Mouse (Mus musculus) hematopoietic stem cell, adult 5-6 weeks (primary cell): ENCODE measurements at regions not wholly inside any gene's neighbourhood (a gene's known extent, or its start where the extent isn't known, plus 50 kb on each side); places are given as distances from the start of the nearest gene placed in this dataset.

Experiments used
- ATAC-seq, 2 experiments: fragments of 125-278 bp in 1 of 2; replicated peaks in 1 of 2; 2 replicates each; pipeline ENCODE4 v1.8.0; 2016 to 2017; ENCODE audit warnings: inconsistent platforms in 2 of 2, mild to moderate bottlenecking in 2 of 2, moderate number of reproducible peaks in 2 of 2, low read depth in 1 of 2, moderate TSS enrichment in 1 of 2; ENCODE audit not compliant: low FRiP score in 2 of 2, poor library complexity in 2 of 2, severe bottlenecking in 2 of 2, insufficient read depth in 1 of 2, low TSS enrichment in 1 of 2

- ATAC-seq, result no peak
Observed at GRCm38 (mm10) chr1:80038059-80038458, 177.1 kb upstream of the Serpine2 start.

GRCm38 (mm10) chr1:80036436-80036835 lies 175.5 kb upstream of the Serpine2 start:
- ATAC-seq, result no peak

- no peak for ATAC-seq
Observed at GRCm38 (mm10) chr1:80033522-80033921, 172.5 kb upstream of the Serpine2 start.

DNA sequence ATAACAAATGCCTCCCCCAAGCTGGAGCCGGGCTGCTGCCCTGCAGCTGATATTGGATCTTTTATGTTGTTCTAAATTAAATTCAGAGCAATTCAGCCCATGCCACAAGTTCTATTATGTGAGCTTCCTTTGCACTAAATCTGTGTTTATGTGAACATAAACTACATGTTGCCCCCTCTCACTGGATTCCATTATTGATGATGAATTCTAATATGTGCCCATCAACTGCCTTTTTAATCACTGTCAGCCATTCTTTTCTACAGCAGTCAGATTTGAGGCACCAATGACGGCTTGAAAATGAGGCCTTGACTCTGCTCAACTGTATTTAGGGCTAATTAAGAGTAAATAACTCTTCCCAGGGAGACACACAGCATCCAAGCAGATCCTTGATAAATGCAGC lies 172.1 kb upstream of the Serpine2 start:
- no peak for ATAC-seq

GRCm38 (mm10) chr1:80032464-80032863 lies 171.5 kb upstream of the Serpine2 start:
- peak; percentile 33 to 67; a peak in 3 of 4 replicates for ATAC-seq

DNA sequence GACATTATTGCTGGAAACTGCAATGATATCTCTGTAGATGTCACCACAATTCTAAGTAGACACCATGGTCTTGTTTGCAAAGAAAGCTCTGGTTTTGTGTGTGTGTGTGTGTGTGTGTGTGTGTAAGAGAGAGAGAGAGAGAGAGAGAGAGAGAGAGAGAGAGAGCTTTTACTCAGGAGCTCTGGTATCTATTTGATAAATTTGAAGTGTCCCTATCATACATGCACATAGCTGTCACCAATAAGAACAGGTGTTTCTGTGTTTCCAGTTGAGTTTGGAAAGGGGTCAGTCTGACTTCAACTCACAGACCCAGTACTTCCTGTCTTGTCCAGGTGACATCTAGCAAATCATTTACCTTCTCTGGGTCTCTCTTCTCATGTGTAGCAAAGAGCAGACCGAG lies 169.7 kb upstream of the Serpine2 start:
- ATAC-seq, result no peak

- peak; percentile 31 to 64; a peak in 1 of 4 replicates for ATAC-seq
Observed at GRCm38 (mm10) chr1:80030224-80030623, 169.2 kb upstream of the Serpine2 start.

GRCm38 (mm10) chr1:80025863-80026616 lies 165.1 kb upstream of the Serpine2 start:
- peak in 1 of 2 experiments; percentile 59; a peak in 2 of 4 replicates for ATAC-seq

DNA sequence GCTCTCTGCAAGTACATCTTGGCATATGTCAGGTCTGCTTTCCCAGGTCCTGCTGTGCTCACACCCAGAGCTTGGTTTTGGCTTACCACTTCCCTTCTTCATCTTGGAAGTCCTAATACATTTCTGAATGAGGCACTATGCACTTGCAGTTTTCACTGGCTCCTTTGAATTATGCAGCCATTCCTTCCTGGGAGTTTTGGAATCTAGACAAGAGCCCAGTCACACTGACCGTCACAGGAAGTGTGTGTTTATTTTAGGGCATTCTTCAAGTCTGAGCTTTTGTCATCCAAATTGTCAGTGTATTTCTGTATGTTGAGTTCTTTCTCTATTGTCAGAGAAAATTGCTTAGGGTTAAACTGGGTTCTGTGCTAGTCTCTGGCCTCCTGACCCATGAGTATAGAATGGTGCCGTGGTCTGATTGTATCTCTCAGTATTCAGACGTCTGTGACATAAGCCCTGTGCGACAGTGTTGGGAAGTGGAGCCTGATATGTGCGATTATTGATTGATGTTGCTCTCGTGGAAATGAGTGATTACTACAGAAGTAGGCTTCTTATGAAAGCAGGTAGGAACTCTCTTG lies 162.6 kb upstream of the Serpine2 start:
- no peak for ATAC-seq

GRCm38 (mm10) chr1:80021866-80022265 lies 160.9 kb upstream of the Serpine2 start:
- ATAC-seq, result no peak

GRCm38 (mm10) chr1:80018391-80019065 lies 157.5 kb upstream of the Serpine2 start:
- ATAC-seq, result no peak; a peak in 1 of 4 replicates

DNA sequence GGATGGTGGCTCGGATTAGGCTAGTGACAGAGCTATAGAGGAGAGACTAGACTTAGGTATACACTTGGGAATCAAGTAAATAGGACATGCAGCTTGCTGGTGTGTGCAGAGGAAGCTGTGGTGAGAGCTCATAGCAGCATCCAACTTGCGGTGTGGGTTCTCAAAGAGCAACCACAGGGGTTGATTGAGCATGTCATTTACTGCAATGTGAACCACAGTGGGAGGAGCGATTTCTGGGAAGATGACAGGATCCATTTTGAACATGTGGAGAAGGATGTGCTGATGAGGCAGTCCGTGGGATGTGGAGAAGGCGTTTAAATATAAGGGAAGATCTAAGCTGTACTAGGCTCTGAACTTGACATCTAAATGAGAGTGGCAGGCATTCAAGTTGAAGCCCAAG lies 154.5 kb upstream of the Serpine2 start:
- ATAC-seq, result peak; percentile 90 to 91

DNA sequence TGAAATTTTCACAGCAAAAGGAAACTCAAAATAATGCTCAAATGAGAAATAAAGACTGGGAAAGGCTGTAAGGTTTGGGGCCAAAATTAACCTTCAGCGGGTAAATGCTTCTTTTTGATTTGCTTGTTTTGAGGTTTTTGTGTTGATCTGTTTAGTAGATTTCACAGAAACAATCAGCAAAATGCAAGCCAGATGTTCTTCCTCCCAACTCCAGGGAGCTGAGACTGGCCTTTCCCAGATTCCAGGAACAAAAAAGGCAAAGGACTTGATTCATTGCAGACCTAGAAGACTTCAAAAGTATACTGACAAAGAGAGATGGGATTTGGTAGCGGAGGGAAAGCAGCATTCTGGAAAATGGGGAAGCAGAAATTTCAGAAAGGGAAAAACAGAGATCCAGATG lies 153.6 kb upstream of the Serpine2 start:
- no peak for ATAC-seq

DNA sequence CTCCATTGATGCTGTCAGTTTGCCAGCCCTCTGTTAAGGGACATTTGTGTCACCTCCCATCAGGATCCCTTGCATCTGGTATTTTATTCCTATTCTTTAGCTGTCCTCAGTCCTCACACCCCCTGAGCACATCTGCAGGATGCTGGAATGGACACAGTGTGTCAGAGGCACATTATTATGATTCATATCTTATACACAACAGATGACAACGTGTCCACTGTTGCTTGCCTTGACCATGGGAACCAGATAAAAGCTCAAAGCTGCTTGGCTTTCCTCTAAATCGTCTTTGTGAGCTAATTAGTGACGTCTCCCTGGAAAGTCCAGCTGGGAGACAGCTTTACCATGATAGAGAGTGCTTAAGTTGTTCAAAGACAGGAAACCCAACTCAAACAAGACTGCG lies 149.7 kb upstream of the Serpine2 start:
- no peak for ATAC-seq

GRCm38 (mm10) chr1:79999081-79999480 lies 138.1 kb upstream of the Serpine2 start:
- ATAC-seq, result peak; percentile 53 to 87; a peak in 3 of 4 replicates

GRCm38 (mm10) chr1:79997911-79998310 lies 136.9 kb upstream of the Serpine2 start:
- no peak for ATAC-seq

DNA sequence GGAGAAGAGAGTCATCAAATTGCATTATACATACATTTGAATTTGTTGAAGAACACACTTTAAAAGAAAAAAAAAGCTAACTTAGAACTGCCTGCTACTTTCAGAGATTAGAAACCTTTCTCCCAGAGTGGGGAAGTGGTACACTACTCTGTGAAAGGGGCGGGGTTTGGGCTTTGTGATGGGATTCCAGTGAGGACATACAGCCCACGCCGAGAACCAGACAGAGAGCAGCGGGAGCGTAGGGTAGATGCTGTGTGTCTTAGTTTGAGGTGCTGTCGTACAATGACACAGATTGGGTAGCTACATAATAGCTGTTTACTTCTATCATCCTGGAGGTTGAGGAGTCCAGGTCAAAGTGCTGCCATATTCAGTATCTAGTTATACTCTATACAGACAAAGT lies 136.5 kb upstream of the Serpine2 start:
- no peak for ATAC-seq

DNA sequence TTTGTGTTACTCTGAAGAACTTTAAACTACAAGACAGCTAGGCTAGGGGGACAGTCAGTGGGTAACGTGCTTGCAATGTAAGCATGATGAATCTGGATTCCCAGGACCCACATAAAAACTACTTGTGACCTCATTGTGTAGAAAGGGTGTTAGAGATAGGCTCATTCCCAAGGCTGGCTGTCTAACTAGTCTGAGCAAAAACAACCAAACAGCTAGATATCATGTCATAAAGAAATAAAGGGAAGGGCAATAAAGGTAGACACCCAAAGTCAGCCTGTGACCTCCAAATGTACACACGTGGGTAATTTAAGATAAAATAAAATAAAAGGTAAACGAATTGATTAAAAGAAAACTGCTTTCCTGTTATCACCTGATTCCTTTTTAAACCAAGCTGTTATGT lies 123.7 kb upstream of the Serpine2 start:
- no peak for ATAC-seq
